Mouse (Mus musculus) lung, postnatal 10 days (tissue): Measurements from ENCODE around the gene Cux1.

Experiments
- DNase-seq: peaks from one replicate; pipeline ENCODE4 v3.0.0; 2021

Cux1 gene

DNA sequence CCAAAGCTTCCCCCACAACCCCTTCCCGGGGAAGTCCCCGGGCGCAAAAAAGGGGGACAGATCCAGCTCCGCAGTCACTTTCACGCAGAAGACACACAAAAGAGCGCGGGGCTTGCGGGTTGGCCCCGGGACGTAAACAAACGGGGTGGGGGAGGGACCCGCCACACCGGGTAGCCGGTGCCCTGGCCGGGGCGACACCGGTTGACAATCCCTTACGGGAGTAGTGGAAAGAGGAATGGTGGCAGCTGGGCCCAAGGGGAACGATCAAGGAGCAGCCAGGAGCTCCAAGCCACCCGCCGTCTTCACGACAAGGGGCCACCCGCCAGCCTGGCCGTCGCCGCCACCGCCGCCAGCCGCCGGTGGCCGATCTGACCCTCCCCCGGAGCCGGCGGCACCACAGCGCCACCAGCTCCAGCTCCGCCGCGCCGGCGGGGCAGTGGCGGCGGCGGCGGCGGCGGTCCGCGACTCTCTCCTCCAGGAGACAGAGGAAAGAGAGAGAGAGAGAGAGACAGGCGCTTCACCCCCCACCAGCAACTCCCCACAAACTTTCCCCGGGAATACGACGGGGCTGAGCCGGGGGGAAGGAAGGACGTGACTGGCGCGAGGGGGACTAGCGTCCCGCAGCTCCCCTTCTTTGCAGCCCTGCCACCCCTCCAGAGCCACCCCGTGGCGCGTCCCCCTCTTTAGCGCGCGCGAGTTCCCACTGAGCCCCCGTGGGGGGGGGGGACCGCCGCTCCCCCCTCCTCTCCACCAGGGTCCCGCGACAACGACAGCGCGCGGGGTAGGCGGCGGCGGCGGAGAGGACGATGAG is 1.1 kb downstream of the Cux1 start:
- peak; percentile 64 for DNase-seq

DNA sequence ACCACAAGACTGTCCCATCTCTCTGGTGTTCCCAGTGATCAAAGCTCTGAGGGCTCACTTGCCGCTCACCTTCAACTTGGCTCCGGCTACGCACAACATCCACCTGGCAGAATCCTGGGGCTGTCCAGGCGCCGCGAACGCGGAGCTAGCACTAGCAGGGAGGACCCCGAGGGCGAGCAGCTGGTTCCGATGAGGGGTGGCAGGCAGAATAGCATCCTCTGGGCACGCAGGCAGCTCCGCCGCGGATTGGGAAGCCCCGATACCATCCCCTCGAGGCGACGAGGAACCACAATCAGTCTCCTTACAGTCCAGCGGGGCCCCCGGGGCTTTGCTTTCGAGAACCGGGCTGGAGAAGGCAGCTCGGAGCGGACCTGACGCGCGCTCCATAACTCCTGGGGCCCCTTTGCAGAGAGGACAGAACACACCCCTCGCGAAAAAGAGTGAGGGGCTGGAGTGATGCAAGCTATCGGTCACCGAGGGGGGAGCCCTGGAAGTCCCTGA is 1.9 kb downstream of the Cux1 start:
- DNase-seq, result peak; percentile 53

- no peak for DNase-seq
Measured at GRCm38 (mm10) chr5:136564613-136565299, 2.5 kb downstream of the Cux1 start.

GRCm38 (mm10) chr5:136563996-136564395 is 3.3 kb downstream of the Cux1 start:
- no peak for DNase-seq

DNA sequence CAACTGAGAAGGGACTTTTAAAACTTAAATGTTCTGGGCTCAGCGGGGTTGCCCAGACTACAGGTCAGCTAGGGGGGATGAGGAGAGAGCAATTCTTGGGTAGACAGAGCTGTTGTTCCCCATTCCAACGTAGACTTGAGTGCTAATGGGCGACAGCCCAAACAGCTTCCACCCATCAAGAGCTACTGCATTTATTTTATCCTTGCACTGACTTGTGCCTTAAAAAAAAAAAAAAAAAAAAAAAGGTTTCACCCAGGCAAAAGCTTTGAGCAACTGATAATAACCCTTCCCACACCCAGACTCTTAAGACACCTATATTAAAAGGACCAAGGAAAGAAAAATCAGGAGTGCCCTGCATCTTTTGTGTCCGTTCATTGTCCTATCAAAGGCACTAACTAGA is 4.2 kb downstream of the Cux1 start:
- no peak for DNase-seq

GRCm38 (mm10) chr5:136562212-136562611 is 5.1 kb downstream of the Cux1 start:
- DNase-seq, result no peak

GRCm38 (mm10) chr5:136561641-136562040 is 5.6 kb downstream of the Cux1 start:
- DNase-seq, result no peak

DNA sequence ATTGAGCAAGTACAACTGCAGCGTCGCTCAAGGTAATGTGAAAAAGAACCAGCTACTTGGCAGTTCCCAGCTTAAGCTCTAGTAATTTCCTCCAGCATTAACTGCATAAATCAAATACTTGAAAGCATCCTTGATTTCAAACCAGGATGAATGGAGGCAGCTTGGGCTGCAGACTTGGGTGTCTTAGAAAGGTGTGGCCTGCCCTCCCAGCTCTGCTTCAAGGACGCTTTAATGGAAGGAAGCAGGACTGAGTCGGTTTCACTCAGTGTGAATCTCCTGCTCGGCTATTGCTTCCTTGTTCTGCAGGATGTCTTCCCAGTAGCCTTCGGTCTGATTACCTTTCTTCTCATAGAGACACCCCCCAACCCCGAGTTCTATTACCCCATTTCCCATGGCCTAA is 6.6 kb downstream of the Cux1 start:
- DNase-seq, result no peak

DNA sequence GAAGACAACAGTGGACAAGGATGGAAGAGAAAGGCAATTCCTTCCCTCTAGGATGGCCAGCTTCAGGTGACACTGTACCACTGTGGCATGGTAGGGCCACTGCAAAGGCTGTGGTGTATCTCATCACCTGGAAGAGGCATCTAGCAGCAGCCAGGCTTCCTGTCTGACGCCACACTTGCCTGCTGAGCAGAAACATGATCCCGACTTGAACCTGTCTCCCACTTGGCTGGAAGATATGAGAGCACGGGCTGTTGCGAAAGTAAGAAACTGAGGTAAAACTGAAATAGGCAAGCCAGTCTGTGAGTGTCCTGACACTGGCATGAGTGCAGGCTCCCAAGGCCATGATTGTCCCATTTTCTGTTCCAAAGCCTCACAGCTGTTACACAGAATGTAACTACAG is 9.8 kb downstream of the Cux1 start:
- no peak for DNase-seq

DNA sequence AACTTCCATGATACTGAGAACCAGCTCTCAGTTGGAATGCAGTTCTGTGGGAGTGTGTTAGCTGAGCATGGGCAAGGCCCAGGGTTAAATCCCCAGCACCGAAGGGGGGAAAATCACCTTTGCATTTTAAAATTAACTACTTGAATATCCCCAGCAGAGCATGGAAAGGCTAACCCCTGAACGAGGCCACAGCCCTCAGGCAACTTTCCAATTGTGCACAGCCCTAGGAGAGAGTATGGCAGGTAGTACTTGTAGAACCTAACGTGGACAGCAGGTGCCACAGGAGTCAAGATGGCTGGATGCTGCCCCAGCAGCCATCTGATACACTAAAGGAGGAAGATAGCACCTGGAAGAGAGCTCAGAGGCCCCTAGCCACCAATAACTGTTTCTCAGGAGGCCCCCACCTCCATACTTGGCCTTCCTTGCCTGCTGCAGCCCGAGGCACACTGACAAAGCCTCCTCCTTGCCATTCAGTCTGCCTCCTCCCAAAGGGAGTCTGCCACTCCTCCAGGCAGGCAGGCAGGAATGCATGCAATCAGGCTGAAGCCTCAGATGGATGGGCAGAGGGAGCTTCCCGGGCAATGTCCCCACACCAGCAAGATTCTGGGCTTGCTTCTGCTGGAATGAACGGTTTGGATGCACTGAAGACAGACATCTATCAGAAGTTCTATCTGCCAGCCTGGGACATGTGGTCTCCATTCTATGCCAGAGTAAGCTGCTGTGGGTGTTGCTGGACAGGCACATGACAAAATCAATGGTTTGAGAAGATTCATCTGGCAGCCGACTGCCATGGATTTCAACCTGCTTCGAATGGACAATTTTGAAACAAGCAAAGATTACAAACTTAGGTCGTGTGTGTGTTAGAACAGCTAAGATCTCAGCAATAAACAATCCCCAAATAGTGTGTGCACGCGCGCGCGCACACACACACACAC is 10.7 kb downstream of the Cux1 start:
- DNase-seq, result peak; percentile 38

DNA sequence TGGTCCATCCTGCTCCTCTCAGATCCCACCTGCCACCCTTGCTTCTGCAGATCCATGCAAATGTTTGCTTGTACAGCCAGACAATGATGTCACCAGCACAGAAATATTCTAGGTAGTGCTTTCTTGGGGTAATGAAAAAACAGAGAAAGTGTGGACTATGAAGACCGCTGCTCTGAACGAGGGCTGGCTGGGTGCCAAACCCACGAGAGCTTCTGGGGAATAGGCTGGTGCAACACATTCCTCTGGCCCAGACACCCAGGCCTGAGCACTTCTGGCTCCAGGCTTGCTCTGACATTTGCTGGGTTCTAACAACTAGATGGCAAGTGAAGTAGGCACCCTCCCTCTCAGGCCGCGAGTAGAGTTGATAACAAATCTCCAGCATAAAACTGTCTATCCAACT is 11.6 kb downstream of the Cux1 start:
- DNase-seq, result peak; percentile 82

DNA sequence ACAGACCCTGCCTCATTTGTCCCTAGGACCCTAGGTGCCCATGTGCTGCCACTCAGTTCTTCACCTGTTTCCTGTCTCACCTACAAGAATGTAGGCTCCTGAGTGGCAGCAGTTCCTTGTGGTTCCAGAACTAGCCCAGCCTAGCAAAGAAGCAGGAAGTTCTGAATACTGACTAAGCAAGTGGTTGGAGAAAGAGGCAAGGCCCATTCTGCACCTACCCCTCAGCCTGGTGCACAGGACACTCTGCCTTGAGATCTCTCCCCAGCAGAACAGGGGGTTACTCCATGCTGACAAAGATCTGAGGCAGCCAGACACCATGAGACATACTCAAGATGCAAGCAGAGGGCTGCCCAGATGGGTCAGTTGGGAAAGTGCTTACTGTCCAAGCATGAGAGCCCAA is 14.5 kb downstream of the Cux1 start:
- DNase-seq, result no peak

- no peak for DNase-seq
Measured at GRCm38 (mm10) chr5:136552093-136552492, 15.2 kb downstream of the Cux1 start.

DNA sequence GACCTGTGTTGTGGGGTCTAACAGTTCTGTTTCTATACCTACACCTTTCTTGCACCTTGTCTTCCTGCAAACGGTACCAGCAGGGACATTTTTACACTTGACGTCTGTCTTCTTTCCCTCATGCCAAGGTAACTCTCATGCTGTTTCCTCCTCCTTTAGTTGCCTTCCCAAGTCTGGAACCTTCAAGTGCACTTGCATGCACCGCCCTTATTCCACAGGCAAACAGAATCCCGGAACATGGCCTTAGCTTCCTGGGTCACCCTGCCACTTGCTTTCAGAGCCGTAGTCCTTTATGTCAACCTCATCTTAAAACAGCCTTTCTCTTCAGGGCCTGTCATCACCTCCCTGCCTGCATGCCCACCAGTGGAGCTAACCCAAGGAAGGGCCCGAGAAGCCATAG is 15.7 kb downstream of the Cux1 start:
- peak; percentile 62 for DNase-seq

GRCm38 (mm10) chr5:136550726-136551125 is 16.6 kb downstream of the Cux1 start:
- no peak for DNase-seq

DNA sequence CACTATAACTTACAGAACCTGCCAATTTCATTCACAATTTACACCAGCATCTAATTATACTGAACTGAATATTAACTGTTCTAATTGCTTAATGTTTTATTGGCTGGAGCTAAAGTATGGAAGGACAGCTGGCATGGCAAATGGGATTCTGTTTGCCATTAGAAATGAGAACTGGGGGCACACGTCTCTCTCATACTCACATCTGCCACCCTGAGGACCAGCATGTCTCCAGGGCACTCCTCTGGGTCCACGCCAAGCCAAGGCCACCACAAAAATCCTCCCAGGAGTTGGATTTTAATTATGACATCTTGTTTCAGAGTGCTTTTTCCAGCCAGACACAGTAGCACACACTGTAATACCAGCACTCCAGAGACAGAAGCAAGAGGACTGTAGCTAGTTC is 18.5 kb downstream of the Cux1 start:
- DNase-seq, result no peak

GRCm38 (mm10) chr5:136545061-136545460 is 22.2 kb downstream of the Cux1 start:
- DNase-seq, result no peak

GRCm38 (mm10) chr5:136543171-136543570 is 24.1 kb downstream of the Cux1 start:
- DNase-seq, result no peak

GRCm38 (mm10) chr5:136540952-136541351 is 26.3 kb downstream of the Cux1 start:
- DNase-seq, result peak; percentile 84

DNA sequence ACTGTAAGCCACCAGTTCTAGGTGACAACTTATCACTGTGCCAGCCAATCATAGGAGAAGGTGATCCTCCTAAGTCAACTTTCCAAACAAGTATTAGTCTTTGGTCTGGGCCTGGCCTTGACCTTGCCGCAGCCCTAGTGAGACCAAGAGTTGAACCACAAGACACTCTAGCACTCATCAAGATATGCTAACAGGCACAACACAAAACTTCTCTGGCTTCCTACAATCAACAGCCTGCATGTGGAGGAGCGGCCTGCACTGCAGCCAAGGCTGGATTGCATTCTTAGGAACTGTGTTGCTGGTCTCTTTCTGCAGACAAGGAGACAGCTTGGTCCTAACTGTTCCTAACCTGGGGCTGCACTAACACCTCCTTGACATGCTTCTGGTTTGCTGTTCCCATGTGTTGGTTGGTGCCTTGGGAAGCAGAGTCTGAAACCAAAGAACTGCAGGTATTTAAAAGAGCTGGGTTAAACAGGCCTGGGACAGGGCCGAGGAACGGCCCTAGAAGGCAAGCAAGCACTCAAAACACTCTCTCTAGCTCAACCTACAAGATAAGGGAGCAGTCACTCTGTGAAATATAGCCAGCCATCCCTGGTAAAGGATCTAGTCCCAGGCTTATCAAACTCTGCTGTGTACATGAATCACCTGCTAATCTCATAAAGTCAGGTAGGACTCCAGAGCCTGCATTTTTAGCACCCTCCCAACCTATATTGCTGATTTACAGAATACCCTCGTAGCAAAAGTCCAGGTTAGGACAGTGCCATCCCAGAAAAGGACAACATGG is 27.0 kb downstream of the Cux1 start:
- DNase-seq, result no peak

DNA sequence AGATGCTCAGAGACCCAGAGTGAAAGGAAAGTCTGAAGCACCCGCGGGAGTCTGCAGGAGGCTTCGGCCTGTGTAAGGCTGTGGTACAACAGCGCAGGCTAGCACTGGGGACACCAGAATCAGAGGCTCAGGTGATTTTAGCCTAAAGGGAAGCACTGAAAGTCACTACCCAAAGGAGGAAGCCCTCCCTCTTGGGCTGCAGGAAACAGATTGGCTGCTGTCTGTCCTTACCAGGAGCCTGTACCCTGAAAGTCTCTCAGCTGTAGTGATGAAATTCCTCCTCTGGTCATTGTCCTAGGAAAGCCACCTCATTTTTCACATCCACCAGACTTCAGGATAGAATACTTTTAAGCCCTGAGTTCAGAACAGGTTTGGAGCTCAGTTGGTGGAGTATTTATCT is 30.5 kb downstream of the Cux1 start:
- DNase-seq, result no peak

DNA sequence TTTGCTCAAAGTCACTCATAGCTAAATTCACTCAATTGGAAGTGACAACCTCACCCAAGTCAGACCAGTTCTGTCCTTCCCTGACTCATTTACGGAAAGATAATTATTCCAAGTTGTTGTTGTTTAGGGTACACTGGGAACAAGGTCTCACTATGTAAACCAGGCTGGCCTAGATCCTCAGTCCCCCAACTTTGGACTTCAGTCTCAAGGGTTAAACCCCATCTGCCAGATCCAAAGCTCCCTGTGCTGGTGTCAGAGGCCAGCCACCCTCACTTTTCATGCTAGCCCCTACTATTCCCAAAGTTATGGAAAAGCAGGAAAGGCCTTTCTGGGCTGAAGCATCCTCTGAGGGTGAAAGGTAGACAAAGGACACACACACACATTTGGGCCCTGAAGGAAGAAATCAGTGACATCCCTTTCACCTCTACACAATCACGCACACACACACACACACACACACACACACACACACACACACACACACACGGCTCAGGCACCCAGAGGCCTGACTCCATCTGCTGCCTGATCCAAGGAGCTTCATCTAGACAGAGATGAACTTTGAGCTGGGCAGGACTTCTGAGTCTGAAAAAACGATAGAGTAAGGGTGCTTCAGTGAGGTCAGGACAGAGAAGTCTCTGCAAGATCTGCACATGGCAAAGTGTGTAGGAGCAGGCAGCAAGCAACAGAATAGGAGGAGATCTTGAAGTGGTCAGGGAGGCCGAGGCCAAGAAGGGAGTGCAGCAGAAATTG is 31.1 kb downstream of the Cux1 start:
- no peak for DNase-seq
